Mouse (Mus musculus): ENCODE data around the gene Stk32c.

Gene Stk32c

DNA sequence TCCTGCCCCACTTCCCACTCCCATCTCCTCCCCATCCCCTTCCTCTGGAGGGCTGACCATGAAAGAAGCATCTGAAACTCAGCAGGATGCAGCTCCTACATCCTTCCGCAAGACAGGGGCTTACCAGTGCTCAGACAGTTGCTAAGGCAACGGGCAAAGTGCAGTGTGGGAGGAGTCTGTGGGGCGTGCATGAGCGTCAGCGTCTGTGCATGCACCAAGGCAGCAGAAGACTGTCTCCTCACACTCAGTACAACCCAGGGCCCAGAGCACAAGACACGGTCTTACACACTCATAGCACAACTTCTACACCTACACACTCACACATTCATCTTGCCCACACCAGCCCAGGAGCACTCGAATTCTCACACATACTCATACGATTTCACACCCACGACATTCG is 62.0 kb downstream of the Stk32c start:
- in situ Hi-C loops (cut with MboI, MseI) = no loop called here

DNA sequence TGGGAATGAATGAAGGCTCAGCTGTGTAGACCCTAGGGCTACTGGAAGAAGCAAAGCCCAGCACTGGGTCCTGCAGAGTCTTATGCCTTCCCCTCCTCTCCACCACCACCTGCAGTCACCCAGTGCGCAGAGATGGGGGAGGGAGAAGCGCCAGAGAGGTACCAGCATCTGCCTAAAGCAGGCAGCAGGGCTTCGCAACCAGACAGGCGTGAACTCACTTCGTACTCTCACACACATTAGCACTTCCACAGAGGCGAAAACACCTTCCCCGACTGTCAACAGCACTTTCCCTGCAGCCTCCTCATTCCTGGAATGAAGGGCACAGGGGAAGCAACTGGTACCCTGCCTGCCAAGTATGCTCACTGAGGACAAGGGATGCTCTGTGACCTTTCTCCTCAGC is 63.7 kb downstream of the Stk32c start:
- in situ Hi-C loops (cut with MboI, MseI) = no loop called here

DNA sequence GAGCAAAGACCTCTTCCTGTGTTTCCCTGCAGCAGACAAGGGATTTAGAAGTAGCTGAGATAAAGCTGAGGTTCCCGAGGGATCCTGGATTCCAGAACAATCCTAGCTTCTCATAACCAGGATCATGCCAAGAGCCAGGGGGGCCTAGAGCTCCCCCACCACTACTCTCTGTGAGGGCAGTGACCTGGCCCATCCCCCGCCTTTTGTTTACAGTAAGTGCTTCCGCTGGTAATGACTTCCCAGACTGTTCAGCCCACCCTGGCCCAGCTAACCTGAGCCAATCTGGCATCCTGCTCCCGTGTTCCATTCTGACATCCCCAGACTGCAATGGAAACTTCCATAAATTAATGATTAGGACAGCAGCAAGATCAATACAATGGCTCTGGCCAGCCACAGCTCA is 65.7 kb downstream of the Stk32c start:
- in situ Hi-C loops (cut with MboI, MseI) = no loop called here

DNA sequence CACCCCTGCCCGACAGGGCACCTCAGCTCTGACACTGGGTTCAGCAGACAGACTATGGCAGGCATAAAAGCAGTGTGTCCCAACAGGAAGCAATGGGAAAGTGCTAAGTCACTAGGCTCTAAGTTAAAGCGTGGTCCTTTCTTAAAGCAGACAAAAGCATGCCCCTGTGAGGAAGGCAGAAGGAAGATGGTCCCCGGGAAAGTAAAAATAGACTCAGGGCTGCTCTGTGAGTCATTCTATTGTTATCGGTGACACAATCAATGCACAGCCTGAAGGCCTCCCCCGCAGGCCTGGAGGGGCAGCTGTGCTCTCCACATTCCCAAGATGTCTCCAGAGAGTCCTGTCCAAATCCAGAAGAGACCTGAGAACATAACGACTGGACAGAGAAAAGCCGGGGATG is 67.2 kb downstream of the Stk32c start:
- in situ Hi-C loops (cut with MboI, MseI) = no loop called here

DNA sequence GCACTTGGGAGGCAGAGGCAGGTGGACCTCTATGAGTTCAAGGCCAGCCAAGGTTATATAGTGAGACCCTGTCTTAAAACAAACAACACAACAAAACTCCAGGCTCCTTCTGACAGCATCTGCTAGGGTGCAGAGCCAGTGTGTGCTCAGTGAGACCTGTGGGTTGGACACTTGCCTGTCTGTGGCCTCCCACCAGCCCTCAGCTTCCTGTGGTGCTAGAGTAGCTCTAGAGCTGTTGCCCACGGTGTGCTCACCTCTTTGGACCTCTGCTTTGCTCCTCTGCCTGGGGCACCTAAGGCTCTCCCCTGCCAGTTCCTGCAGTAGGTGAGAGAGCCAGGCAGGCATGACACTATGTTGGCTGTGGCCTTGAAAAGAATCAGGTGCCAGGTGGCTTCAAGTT is 69.3 kb downstream of the Stk32c start:
- in situ Hi-C loops (cut with MboI, MseI) = no loop called here

DNA sequence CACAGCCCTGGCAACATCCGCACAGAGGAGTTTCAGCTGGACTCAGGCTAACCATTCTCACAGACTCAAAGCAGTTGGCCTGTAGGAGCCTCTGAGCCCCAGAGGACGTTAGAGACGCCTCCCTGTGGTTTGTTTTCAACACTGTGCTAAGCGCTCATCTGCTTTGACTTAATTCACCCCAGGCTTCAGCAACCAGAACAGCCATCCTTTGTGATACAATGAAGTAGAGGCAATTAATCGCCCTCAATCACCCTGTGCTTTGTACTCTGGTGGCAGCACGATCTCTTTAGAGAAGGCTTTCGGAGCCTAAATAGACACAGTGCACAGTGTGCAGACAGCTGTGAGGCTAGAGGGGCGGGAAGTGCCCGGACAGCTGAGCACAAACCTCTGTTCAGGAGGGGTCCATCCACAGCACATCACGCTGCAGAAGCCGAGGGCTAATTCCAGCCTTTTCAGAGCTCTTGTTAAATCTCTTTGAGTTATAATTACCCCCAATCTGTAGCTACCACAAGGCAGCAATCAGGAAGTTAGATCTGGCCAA is 73.1 kb downstream of the Stk32c start:
- in situ Hi-C loops (cut with MboI, MseI) = no loop called here

DNA sequence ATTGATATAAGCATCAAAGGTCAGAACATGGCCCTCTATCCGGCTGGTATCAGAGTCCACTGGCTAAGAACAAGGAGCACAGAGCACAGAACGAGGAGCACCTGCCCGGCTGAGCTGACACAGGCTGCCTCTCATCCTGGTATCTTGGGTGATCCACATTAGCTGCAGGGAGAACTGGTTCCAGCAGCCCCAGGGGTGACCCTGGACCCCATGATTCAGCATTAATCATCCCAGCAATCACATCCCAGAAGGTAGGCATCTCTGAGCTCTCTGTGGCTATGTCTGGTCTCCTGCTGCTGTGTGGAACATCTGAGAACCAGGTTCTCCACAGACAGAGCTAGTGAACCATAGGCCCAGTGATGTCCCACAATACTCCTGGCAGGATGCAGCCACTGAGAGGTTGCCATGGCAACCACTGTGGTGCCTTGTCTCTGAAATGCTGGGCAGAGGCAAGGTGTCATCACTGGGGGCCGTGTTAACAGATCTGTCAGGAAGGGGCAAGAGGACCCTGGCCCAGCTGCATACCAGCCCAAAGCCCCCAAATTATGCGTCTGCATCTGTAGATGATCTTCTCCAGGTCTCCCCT is 76.1 kb downstream of the Stk32c start:
- in situ Hi-C loops (cut with MboI, MseI) = no loop called here

DNA sequence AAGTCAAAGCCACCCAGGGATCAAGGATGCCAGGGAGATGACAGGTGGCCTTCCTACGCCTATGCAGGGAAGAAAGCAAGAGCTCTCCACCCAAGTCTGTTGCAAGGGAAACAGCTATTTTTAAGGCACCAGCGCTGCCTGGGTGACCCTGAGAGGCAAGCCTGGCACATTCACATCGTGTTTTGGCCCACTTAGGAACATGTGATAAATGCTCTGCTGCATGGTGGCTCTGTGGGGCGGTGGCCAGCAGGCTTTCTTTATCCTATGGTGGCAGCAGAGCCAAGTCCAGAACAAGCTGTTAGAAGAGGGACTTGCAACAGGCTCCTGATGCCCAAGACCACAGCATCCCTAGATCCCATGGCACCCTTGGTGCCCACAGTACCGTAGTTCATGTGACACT is 77.9 kb downstream of the Stk32c start:
- in situ Hi-C loops (cut with MboI, MseI) = no loop called here

DNA sequence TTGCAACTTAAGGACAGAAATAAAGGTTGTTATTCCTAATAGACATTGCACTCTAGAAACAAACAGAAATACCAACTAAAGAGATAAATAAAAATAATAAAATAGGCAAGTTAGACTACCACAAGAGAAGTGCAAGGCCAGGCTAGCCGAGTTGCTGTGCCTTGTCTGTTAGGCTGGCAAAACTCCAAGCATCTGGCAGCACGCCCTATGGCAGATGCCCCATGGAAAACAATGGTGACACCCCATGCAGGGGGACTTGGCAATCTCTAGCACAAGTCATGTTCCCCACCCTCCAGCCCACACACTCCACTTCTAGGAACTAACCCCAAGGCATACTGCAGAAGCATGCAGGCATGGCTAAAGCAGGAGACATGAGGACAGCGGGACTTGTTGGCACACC is 79.7 kb downstream of the Stk32c start:
- in situ Hi-C loops (cut with MboI, MseI) = no loop called here

DNA sequence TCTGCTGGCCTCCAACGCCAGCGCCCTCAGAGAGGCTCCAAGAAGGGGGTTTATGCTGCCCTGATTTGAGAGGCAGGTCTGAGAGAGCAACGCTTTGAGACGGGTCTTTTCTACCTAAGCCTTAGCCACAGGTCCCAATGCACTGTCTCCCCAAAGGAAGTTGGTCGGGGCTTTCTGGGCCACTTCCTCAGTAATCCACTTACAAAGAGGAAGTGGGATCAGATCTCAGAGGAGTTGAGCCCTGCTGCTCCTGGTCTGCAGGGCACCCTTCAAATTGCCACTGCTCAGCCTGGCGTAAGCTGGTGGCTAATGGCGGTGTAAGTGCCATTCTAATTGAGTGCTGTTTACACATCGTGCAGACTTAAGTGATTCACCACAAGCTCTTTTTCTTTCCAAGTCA is 81.6 kb downstream of the Stk32c start:
- in situ Hi-C loops (cut with MboI, MseI) = no loop called here

DNA sequence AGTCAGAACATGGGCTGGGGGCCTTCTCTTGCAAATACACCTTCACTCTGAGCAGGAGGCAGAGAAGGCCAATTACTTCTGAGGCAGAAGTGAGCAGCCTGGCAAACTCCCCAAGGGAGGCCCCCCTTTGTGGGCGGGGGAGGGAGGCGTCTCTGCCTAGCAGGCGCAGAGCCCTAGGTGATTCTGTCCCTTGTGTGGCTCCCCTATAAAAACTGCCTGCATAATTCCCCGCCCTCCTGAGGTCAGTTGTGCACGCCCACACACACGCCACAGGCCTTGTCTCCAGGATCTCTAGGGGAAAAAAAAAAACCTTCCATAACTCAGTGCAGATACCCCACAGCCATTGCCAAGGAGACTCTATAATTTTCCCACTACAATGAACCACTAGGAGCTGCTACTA is 82.7 kb downstream of the Stk32c start:
- in situ Hi-C loops (cut with MboI, MseI) = no loop called here

DNA sequence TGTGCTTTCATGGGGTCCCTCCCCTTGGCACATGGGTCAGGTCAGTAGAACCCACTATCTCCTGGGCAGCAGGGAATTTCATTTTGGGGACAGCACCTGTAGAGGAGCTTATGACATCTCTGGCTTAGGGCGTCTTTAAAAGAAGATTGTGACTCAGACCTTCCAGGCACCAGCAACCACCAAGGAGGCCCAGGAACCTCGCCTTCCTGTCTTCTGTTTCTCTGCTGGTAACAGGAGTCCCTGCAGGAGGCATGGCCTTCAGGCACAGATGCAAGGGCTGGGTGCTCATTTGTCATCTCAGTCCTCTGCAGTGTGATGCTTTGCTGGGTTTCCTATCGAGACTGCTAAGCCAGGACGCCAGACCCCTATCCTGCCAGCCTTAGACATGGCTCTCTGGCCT is 84.1 kb downstream of the Stk32c start:
- in situ Hi-C loops (cut with MboI, MseI) = no loop called here

DNA sequence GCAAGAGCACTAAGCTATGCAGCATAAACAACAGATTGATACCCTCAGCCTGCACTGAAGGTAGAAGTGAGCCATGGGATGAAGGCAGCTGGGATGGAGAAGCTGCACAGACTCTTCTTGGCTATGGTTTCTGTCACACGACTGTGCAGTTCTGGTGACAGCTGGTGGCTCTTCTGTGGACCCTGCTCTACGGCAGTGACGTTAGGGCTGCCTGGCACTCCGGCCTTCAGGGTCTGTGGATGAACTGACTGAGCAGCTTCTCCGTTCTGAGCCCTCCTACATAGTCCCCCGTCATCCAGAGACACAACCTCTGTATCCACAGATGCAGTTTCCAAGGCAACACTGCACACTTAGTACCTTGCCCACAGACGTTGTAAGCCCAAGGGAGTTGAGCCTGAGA is 86.6 kb downstream of the Stk32c start:
- in situ Hi-C loops (cut with MboI, MseI) = no loop called here

DNA sequence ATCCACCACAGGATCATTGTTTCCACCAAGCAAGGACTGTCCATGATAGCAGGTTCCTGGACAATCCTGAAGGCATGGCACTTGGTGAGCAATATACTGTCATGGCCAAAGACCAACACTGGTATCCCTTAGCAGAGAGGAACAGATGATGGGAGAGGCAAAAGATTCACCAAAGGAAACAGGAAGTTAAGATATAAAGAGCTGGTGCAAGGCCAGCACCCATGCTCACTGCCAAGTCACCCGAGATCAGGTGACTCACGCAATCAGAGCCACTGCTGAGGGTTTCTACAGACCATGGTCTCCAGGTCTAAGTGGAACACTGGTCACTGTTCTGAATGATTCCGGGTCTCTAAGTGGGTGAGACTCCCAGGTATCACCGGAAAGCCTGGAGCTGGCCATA is 87.2 kb downstream of the Stk32c start:
- in situ Hi-C loops (cut with MboI, MseI) = no loop called here

DNA sequence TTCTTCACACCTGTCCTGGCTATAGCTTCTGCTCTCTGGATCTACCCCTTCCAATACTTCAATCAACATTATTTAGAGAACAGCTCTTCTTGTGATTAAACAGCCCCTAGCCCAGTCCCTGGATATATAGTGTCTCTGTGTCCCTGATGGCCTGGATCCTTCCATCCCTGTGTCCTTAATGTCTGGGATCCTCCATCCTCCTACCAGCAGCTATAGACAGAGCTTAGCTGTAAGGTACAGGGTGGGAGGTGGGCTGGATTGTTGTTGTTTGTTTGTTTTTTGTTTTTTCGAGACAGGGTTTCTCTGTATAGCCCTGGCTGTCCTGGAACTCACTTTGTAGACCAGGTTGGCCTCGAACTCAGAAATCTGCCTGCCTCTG is 93.3 kb downstream of the Stk32c start:
- in situ Hi-C loops (cut with MboI, MseI) = loop anchor here (5.0 kb wide), 1 partner anchor 83 kb away; no protein-coding TSS in a partner anchor

DNA sequence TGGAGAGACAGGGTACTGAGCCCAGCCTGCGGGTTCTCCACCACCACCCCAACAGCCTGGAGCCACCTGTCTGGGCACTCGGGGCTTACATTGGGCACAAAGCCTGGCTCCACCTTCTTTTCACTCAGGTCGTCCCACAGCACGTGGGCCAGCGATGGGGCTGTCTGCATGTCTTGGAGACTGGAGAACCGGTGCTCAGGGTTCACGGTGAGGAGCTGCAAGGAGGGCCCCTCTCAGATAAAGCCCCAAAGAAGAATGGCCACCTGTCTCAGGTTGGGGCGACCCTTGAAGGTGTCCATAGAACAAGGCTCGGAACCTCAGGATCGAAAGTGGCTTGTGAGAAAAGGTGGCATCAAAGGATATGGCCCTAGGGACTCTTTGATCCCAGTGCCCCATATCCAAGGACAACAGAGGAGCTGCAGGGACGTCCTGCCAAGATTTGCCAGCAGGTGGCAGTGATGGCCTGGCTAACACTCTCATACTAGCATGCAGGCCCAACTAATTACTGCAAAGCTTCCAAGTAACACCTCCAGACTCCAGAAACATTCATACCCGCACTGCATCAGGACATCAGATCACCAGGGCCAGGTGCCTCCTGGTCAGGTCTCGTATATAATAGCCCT is 93.8 kb downstream of the Stk32c start:
- in situ Hi-C loops (cut with MboI, MseI) = no loop called here

DNA sequence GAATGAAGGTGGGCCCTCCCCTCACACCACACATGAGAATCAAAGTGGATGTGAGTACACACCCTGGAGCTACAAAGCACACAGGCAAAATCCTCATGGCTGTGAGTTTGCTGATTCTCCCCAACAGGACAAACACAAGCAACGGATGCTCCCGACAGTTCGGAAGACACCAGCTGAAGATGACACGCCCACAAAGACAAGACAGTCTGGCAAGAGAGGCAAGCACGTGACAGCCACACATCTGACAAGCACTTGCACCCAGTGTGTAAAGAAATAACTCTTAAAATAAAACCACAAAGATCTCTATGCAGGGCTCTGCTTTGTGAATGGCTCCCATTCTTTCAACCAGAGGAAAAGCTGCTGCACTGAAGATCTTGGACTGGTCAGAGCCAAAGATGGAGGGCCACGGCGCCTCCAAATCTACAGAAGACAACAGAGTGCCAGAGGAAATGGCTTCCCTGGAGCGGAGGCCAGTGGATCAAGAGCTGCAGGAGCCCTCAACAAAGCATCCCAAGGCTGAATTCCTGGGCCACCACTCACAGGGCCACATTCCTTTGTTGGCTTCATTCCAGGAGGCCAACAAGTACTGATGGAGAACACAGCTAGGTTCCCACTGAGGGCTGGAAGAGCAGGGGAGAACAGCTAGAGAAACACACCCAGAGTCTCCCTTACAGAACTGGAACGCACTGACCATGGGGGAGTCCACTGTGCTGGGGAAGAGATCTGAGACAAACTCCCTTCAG is 105.0 kb downstream of the Stk32c start:
- in situ Hi-C loops (cut with MboI, MseI) = no loop called here

DNA sequence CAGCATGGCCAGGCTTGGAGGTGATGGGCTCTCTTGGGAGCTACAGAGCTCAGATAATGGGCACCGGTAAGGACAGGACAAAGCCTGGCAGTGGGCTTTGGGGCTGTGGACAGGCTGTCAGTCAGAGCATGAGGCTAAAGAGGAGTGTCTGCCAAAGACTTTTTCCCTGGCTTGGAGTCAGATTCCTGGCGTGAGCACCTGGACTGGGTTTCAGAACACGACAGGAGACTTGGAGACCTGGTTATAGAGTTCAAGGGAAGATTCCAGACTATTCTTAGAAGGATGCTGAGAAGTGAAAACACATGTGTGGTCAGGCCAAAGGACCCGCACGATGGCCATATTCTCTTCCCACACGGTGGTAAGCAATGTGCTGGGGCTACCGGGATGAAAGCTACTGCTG is 107.4 kb downstream of the Stk32c start:
- in situ Hi-C loops (cut with MboI, MseI) = no loop called here

DNA sequence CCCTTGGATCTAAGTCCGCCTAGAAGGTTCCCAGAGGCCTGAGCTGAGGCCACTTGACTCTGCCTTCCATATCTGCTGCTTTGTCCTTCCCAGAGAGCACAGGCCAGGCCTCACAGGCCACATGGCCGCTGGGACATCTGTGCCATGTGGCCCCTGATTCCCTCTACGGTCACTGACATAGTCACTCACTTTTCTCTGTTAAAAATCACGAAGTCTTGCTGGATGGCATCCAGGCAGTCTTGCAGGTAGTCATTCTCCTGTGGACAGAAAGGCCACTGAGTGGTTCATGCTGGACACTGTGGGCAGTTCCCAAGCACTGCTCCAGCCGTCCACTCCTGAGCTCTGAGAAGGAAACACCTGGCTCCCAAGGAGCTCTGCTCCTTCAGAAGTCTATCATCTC is 108.0 kb downstream of the Stk32c start:
- in situ Hi-C loops (cut with MboI, MseI) = no loop called here

DNA sequence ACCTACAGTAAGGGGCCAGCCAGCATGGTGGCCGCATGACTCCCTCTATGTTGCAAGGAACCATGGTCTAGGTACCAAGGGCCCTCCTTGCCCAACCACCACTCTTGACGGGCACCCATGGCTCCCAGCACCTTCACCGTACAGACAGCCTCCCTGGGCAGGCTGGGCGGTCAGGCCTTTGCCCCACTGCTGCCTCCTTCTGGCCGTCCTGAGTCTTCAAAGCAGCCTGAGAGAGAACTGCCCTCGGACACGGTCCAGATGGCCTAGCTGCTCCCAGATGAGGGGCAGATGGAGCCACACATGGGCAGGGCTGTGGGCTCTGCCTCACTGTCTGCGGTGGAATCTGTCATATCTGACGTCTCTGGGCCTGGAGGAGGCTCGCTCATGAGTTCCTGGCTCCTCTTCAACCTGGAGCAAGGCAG is 109.1 kb downstream of the Stk32c start:
- in situ Hi-C loops (cut with MboI, MseI) = loop anchor here (5.0 kb wide), 1 partner anchor 198 kb away; no protein-coding TSS in a partner anchor

DNA sequence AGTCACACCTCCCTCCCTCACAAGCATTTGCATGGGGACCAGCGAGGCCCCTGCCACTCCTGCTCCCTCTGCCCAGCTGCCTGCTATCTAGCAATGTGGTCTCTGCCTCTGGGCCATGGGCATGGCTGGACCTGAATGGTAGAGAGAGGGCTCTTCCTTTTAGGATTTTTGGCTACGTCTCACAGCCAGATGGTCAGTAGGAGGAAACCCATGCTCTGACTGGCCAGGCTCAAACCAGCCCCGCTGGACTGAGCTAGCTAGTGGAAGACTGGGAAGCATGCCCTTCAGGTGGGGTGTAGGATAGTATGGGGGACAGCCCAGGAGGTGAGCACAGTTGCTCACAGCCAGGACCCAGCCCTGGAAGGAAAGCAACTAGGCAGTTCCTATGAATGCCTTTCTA is 111.3 kb downstream of the Stk32c start:
- in situ Hi-C loops (cut with MboI, MseI) = loop anchor here (5.0 kb wide), 1 partner anchor 200 kb away; no protein-coding TSS in a partner anchor

DNA sequence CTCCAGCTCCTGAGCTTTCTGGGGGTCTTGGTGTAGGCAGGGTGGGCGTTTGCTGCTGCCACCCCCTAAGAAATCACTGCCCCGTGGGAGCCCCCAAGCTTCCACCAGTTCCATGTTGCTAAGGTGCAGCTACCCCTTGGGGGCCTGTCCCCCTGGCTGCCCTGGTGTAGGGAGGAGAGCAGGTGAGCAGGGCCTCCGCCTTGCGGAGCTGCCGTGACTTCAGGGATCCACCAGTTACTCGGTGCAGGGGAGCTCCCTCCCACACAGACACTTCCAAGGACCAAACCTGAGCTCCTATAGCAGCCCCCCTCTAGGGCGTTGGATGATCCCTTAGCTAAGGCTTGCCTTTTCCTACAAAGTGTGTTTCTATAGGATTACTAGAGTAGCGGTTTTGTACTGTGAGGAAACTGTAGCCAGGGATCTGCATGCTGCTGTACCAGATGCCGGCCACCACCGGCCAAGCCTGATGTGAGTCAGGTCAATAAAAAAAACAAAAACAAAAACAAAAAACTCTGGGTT is 111.8 kb downstream of the Stk32c start:
- in situ Hi-C loops (cut with MboI, MseI) = loop anchor here (5.0 kb wide), 1 partner anchor 201 kb away; no protein-coding TSS in a partner anchor
